Mouse (Mus musculus) kidney, postnatal 0 days (tissue): ENCODE results near the gene Pds5b. TPM values are rescaled to one million over a fixed set of nuclear protein-coding genes. Genes with fewer than 3 reads are reported as not detected.
A peak's percentile ranks its signal among the peaks of the same experiment; 100 is the strongest.

Source experiments
- ATAC-seq: fragments of 200-750 bp; cut with Nextera tagmentation; replicated peaks from 2 replicates; pipeline ENCODE4 v1.8.0; 2017; ENCODE audit warnings: low read depth, moderate number of reproducible peaks, moderate TSS enrichment, moderate library complexity; ENCODE audit not compliant: low FRiP score
- DNase-seq: peaks from one replicate; pipeline ENCODE4 v3.0.0-alpha.2; 2016; ENCODE audit warnings: low spot score
- H3K27ac ChIP-seq: fragments of 300-500 bp; sonication (generic); 2 replicates; pipeline ENCODE4 v1.5.1; 2014; ENCODE audit warnings: mild to moderate bottlenecking
- H3K27me3 ChIP-seq: fragments of 300-500 bp; sonication (generic); 2 replicates; pipeline ENCODE4 v1.6.1; 2014; ENCODE audit warnings: low read length, mixed read lengths; ENCODE audit not compliant: insufficient read depth
- H3K36me3 ChIP-seq: fragments of 300-500 bp; sonication (generic); 2 replicates; pipeline ENCODE4 v1.6.1; 2014; ENCODE audit warnings: low read length, mixed read lengths; ENCODE audit not compliant: insufficient read depth
- H3K4me1 ChIP-seq: fragments of 300-500 bp; sonication (generic); replicated peaks from 2 replicates; pipeline ENCODE4 v1.6.1; 2014; ENCODE audit warnings: antibody characterized with exemption, low read length, mixed read lengths; ENCODE audit not compliant: insufficient read depth
- H3K4me2 ChIP-seq: fragments of 300-500 bp; sonication (generic); 2 replicates; pipeline ENCODE4 v1.6.1; 2014; ENCODE audit warnings: mild to moderate bottlenecking, low read length, moderate library complexity, mixed read lengths
- H3K4me3 ChIP-seq: fragments of 300-500 bp; sonication (generic); replicated peaks from 2 replicates; pipeline ENCODE4 v1.5.1; 2014; ENCODE audit warnings: low read depth, low read length
- H3K9ac ChIP-seq: fragments of 300-500 bp; sonication (generic); 2 replicates; pipeline ENCODE4 v1.6.1; 2014; ENCODE audit warnings: low read depth, low read length
- H3K9me3 ChIP-seq: fragments of 300-500 bp; sonication (generic); replicated peaks from 2 replicates; pipeline ENCODE4 v1.6.1; 2016; ENCODE audit warnings: low read length, inconsistent platforms, mixed read lengths
- CTCF ChIP-seq: IDR thresholded peaks from 2 replicates; pipeline ENCODE4 v1.5.1; 2016; ENCODE audit warnings: antibody characterized with exemption, low read depth, mild to moderate bottlenecking, moderate library complexity
- WGBS: fragments of 180-500 bp; shearing (Covaris S2); extraction: QIAGEN DNeasy Blood & Tissue Kit; methylation state at CpG from one replicate; pipeline ENCODE4 v1.1.7; 2014; 5-methylcytosine and 5-hydroxymethylcytosine counted together
- polyA plus RNA-seq: library from polyadenylated mRNA; unstranded; fragments of >200 nt; fragmentation: Nextera tagmentation; extraction: Ambion mirVana; gene quantifications from 2 replicates; pipeline ENCODE4 v1.2.1, GENCODE M21; 2015

Pds5b gene
- polyA plus RNA-seq, 1 experiment from 2014 or later: 20.1 TPM

DNA sequence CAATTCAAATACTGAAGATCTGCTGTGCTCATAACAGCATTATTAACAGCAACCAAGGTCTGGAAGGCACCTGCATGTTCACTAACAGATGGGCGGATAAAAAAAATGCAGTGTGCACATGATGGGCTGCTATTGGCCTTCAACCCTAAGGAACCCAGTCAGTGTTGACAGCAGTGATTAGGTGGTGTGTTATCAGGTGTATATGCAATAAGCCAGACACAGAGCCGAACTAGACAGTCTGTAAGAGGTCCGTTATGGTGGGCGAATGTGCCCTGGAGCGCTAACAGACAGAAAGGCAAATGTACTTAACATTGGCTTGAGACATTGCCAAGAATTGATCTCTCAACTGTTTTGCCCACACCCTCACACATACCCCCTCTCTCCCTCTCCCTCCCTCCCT lies 156.0 kb downstream of the Pds5b start:
- ATAC-seq (no peak), DNase-seq (no peak)
- no peak for TF ChIP-seq CTCF
- H3K9me3 ChIP-seq: no peaks in the 10 kb centered on the region
- no peak overlapping the region for H3K27ac ChIP-seq
- H3K9ac ChIP-seq: no peak overlapping the region
- no peaks in the 10 kb centered on the region for H3K4me1 ChIP-seq
- WGBS: 87% methylated on average over 5 of the region's 5 CpGs
- H3K4me3 ChIP-seq: no peak overlapping the region
- no peaks in the 10 kb centered on the region for H3K27me3 ChIP-seq
- H3K36me3 ChIP-seq: no peaks in the 10 kb centered on the region
- no peak overlapping the region for H3K4me2 ChIP-seq

DNA sequence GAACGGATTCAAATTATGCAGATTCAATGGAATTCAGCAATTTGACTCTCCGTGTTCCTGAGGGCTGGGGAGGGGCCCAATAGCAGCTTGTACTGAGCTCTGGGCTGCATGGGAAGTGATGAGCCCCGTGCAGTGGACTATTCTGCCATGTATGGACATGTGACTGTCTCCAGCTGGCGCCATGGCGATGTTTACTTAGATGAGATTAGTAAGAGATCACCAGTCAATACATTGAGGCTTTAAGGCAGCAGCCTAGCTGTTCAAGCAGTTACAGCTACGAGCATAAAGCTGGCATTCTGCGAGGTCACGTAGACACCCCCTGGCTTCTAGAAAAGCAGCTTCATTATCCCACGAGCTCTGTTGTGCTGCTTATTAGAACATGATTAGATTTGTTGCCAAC lies 157.2 kb downstream of the Pds5b start:
- no peak for DNase-seq
- H3K36me3 ChIP-seq: no peaks in the 10 kb centered on the region
- H3K4me2 ChIP-seq: no peak overlapping the region
- no peak for TF ChIP-seq CTCF
- H3K27me3 ChIP-seq: no peaks in the 10 kb centered on the region
- no peaks in the 10 kb centered on the region for H3K9me3 ChIP-seq
- no peaks in the 10 kb centered on the region for H3K4me1 ChIP-seq
- H3K4me3 ChIP-seq: no peak overlapping the region
- no peak overlapping the region for H3K9ac ChIP-seq
- WGBS: 64% methylated on average over 9 of the region's 9 CpGs
- H3K27ac ChIP-seq: no peak overlapping the region
- ATAC-seq: no peak

DNA sequence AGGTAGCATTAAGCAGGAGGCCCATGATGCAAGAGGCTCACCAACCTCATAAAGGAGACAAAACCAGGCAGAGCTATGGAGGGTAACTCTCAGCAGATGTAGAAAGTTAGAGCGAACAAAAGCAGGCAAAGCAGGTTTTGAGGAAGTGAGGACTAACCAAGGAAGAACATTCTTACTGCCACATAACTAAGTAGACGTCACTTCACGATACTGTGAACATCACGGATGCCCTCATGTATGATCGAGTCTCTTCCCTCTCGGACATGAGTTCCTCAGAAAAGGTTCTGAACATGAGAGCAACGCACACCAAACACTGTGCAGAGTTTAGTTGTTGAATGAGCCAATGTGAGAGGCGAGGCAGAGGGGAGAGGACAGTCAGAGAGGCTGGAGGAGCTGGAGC lies 163.2 kb downstream of the Pds5b start:
- DNase-seq: no peak
- 92% methylated on average over 8 of the region's 8 CpGs for WGBS

DNA sequence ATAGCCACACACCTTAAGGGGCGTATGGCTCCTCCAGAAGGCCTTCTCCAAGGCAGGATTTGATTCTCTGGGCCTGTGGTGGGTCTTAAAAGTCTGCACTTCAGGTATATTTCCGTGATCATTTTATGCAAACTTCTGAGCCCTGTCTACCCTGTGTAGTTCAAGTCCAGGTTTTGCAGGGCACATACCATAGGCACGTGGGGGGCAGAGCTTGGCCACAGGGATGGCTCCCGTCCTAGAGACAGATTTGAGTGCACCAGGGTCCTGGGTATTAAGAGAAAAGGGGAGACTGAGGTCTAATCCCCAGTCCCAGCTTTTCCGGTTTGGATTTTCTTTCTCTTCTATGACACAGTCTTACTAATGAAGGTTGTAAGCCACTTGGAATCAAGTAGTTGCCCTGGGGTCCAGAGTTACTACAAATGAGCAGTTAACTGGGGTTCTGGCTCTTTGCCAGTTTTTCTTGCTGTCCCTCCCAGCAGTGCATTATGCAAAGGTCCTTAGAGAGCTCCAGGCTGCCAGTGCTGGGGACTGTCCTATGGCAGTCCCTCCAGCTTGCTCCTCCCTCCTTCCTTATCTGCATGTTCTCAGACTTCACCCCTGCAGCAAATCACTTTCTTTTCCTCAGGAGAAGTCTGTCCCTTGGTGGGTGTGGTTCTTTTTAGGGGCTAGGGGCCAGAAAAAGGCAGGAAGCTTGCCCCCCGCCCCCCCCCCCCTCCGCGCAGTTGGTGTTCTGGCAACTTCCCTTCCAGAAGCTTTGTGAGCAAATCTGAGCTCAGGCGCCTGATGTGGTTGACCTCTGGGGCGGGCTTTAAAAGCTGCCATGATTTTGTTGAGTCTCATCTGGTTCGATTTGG lies 166.4 kb downstream of the Pds5b start:
- no peak for TF ChIP-seq CTCF
- ATAC-seq: peak; percentile 92

More for the DNA sequence above, 163.2 kb downstream of the Pds5b start:
- no peak overlapping the region for H3K4me3 ChIP-seq
- no peaks in the 10 kb centered on the region for H3K27me3 ChIP-seq
- H3K27ac ChIP-seq: no peak overlapping the region
- no peaks in the 10 kb centered on the region for H3K9me3 ChIP-seq
- H3K36me3 ChIP-seq: no peaks in the 10 kb centered on the region
- TF ChIP-seq CTCF: no peak
- ATAC-seq: no peak
- no peak overlapping the region for H3K9ac ChIP-seq
- no peak overlapping the region for H3K4me2 ChIP-seq
- H3K4me1 ChIP-seq: peaks cover 17% of the 10 kb centered on the region

DNA sequence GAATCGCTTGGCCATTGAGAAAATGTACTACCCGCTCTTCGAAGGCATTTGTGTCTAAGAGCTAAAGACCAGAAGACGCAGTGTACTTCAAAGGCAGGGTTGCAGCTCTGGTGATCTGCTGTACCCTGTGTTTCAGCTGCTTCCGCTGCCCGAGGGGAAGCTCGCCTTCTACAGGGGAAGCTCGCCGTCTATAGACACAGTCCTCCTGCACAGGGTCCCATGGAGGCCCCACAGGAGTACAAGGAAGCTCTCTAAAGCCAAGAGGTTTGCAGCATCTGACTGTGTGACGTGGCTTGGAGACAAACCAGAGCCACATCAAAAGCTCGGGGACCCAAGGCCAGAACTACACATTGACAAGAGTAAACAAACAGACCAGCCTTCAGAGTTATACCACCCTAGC lies 167.1 kb downstream of the Pds5b start:
- Histone ChIP-seq H3K9me3 (no peaks in the 10 kb centered on the region), H3K27ac (peak overlapping the region; percentile 84), H3K4me1 (peaks cover 17% of the 10 kb centered on the region), H3K36me3 (no peaks in the 10 kb centered on the region), H3K4me2 (peak overlapping the region; percentile 22; the same call in 1 of the 2 replicates), H3K27me3 (no peaks in the 10 kb centered on the region), H3K9ac (no peak overlapping the region), H3K4me3 (no peak overlapping the region)
- WGBS: 44% methylated on average over 11 of the region's 11 CpGs
- DNase-seq: peak; percentile 32
- no peak; the same call in 1 of the 2 replicates for ATAC-seq
- no peak for TF ChIP-seq CTCF

More for the DNA sequence above, 166.4 kb downstream of the Pds5b start:
- no peaks in the 10 kb centered on the region for H3K9me3 ChIP-seq
- peak overlapping the region; percentile 22; the same call in 1 of the 2 replicates for H3K4me2 ChIP-seq
- H3K4me3 ChIP-seq: no peak overlapping the region
- H3K36me3 ChIP-seq: no peaks in the 10 kb centered on the region
- no peak overlapping the region for H3K9ac ChIP-seq
- no peaks in the 10 kb centered on the region for H3K27me3 ChIP-seq
- 42% methylated on average over 11 of the region's 11 CpGs for WGBS
- DNase-seq: peak; percentile 92
- H3K4me1 ChIP-seq: peaks cover 17% of the 10 kb centered on the region
- peak overlapping the region; percentile 84 for H3K27ac ChIP-seq

DNA sequence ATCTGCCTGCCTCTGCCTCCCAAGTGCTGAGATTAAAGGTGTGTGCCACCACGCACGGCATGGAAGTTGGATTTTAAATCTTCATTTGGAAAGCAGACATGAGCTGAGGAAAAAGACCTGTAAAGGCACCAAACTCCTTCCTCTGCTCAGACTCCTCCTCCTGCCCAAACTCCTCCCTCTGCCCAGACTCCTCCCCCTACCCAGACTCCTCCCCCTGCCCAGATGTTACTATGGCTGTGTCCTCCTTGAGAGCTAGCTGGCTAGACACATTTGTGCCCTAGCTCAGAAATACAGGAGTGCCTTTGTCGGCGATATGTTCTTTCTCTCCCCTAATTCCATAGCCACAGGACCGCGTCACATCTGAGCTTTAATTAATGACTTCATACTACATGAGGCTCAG lies 172.4 kb downstream of the Pds5b start:
- 0 out of 2 replicates have a peak, but pooled peaks cover 4% of the 10 kb centered on the region for H3K4me1 ChIP-seq
- no peaks in the 10 kb centered on the region for H3K27me3 ChIP-seq
- no peak overlapping the region for H3K4me2 ChIP-seq
- ATAC-seq (no peak), DNase-seq (no peak)
- no peak overlapping the region for H3K4me3 ChIP-seq
- 85% methylated on average over 6 of the region's 6 CpGs for WGBS
- H3K9ac ChIP-seq: no peak overlapping the region
- H3K9me3 ChIP-seq: no peaks in the 10 kb centered on the region
- H3K27ac ChIP-seq: no peak overlapping the region
- no peak for TF ChIP-seq CTCF
- no peaks in the 10 kb centered on the region for H3K36me3 ChIP-seq
